13 mouse cellular contexts compared by ENCODE assay signal in the genomic region with DNA sequence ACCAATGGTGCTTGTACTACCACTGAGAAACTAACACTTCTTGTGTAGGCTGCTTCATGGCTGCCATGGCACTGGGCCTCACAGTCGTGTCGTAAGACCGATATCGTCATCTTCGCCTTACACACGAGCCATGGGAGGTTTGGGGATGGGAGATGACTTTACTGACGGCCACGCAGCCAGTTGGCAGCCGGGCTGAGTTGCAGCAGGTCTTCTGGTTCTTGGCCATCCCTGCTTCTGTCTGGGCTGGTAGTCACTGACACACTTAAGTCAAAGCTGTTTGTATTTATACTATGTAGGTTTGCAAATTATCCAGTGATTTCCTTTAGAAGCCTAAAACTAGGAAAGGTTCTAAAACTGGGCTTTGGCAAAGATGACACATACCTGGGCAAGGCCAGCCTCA.
"Had no signal": no experiment of that assay in that cellular context is flagged by ENCODE, and none has a peak within 500 bp of the region (broad histone marks: within the 10 kb centered on the region; RNA-seq: fewer than 3 reads in every experiment).

No protein-coding gene starts in this region.

- DNase-seq: gastrocnemius, postnatal 10 days; gastrocnemius, postnatal 36 days; heart, adult 11 months; heart, adult 2 months; heart, postnatal 36 days; kidney, adult 11 months; kidney, adult 2 months; kidney, adult 9 months; kidney, postnatal 14 days; kidney, postnatal 36 days; layer of hippocampus, adult 9-11 months; layer of hippocampus, postnatal 36 days; lung, adult 18-20 months had no signal
